Mouse (Mus musculus) ES-Bruce4 (cell line): ENCODE results near the gene Galnt3.

Source experiments
- CTCF ChIP-seq: IDR thresholded peaks from one replicate; pipeline ENCODE4 v1.8.1; 2011; ENCODE audit warnings: low read depth, low read length
- EP300 ChIP-seq: IDR thresholded peaks from 2 replicates; pipeline ENCODE4 v1.6.1; 2011; ENCODE audit warnings: low read depth, low read length; ENCODE audit not compliant: insufficient read depth
- POLR2A ChIP-seq: IDR thresholded peaks from one replicate; pipeline ENCODE4 v1.8.1; 2011; ENCODE audit warnings: low read length; ENCODE audit not compliant: insufficient read depth

DNA sequence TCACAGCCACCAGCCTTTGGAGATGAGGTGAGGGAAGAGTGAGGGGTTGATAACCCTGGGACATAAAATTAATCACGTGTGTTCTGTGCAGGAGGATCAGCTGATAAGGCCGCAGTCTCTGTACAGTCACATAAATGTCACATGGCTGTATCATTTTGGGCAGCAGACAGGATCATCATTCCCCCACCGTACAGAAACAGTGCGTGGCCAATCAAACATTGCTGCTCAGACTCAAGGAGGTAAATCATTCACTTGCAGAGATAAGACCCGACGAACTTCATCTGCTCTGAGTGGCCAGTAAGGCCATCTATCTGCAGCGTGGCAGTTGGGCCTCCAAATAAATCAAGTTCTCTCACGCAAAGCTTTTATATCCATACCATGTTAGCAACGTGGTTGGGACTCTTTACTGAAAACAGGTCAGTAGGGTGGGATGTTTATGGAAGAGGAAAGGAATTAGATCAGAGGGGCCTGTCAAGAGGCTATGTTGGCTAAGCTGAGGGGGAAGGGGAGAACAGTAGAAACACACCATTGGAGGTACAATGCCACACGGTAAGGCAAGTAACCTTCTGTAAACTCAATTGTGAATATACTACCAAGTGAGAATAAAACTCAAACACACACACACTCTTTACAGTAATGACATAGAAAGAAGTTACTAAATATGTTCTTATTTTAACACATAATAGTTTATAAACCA, 20.9 kb downstream of the Galnt3 start:
- TF ChIP-seq CTCF = no peak
- TF ChIP-seq EP300 = no peak
- no peak for TF ChIP-seq POLR2A
